Mouse (Mus musculus) liver, embryonic 14.5 days (tissue): ENCODE results near the gene Paqr7.

ENCODE experiments used
- CTCF ChIP-seq: IDR thresholded peaks from 2 replicates; pipeline ENCODE4 v1.5.1; 2016; ENCODE audit warnings: antibody characterized with exemption, low read depth, control low read depth
- EP300 ChIP-seq: IDR thresholded peaks from 2 replicates; pipeline ENCODE4 v1.6.1; 2016; ENCODE audit warnings: antibody characterized with exemption, low read depth

- no peak for TF ChIP-seq CTCF
- no peak for TF ChIP-seq EP300
Observed at GRCm38 (mm10) chr4:134461252-134461651, 35.2 kb upstream of the Paqr7 start.
